Mouse (Mus musculus): ENCODE results near the gene H1foo. TPM values are rescaled to one million over a fixed set of nuclear protein-coding genes. Genes with fewer than 3 reads are reported as not detected.

H1foo gene
- polyA plus RNA-seq, 1 experiment, result not detected

- TF ChIP-seq POLR2A (IDR thresholded peaks at IDR 0.05; ENCODE audit: low read depth, low read length) (no peak), CTCF (IDR thresholded peaks at IDR 0.05; ENCODE audit: borderline replicate concordance, insufficient read depth, low read length) (no peak)
- H3K27ac ChIP-seq (ENCODE audit: insufficient read depth, low read length), result no peak overlapping the region
- peaks cover 2% of the 10 kb centered on the region; the same call in 1 of the 2 replicates for H3K4me1 ChIP-seq (ENCODE audit: control insufficient read depth, insufficient read depth, low read length)
- no peak overlapping the region for H3K4me3 ChIP-seq (ENCODE audit: insufficient read depth, low read length)
Observed at GRCm38 (mm10) chr6:115995531-115995941, 50.8 kb downstream of the H1foo start.

- Histone ChIP-seq H3K4me3 (ENCODE audit: insufficient read depth, low read length) (no peak overlapping the region), H3K4me1 (ENCODE audit: control insufficient read depth, insufficient read depth, low read length) (peaks cover 2% of the 10 kb centered on the region; the same call in 1 of the 2 replicates), H3K27ac (ENCODE audit: insufficient read depth, low read length) (no peak overlapping the region)
- no peak for TF ChIP-seq POLR2A (IDR thresholded peaks at IDR 0.05; ENCODE audit: low read depth, low read length)
- TF ChIP-seq CTCF (IDR thresholded peaks at IDR 0.05; ENCODE audit: borderline replicate concordance, insufficient read depth, low read length), result peak; percentile 23; the same call in 1 of the 2 replicates
Observed at GRCm38 (mm10) chr6:115996171-115996851, 51.6 kb downstream of the H1foo start.

- no peak for TF ChIP-seq CTCF (IDR thresholded peaks at IDR 0.05; ENCODE audit: borderline replicate concordance, insufficient read depth, low read length)
- no peak for TF ChIP-seq POLR2A (IDR thresholded peaks at IDR 0.05; ENCODE audit: low read depth, low read length)
- H3K4me3 ChIP-seq (ENCODE audit: insufficient read depth, low read length), result no peak overlapping the region
- no peak overlapping the region for H3K27ac ChIP-seq (ENCODE audit: insufficient read depth, low read length)
- peaks cover 2% of the 10 kb centered on the region; the same call in 1 of the 2 replicates for H3K4me1 ChIP-seq (ENCODE audit: control insufficient read depth, insufficient read depth, low read length)
Observed at GRCm38 (mm10) chr6:115997726-115998311, 53.1 kb downstream of the H1foo start.

GRCm38 (mm10) chr6:115998758-115999157 lies 54.0 kb downstream of the H1foo start:
- no peak overlapping the region for H3K27ac ChIP-seq (ENCODE audit: insufficient read depth, low read length)
- peaks cover 3% of the 10 kb centered on the region for H3K4me1 ChIP-seq (ENCODE audit: control insufficient read depth, insufficient read depth, low read length)

GRCm38 (mm10) chr6:115999227-115999626 lies 54.5 kb downstream of the H1foo start:
- TF ChIP-seq CTCF (IDR thresholded peaks at IDR 0.05; ENCODE audit: borderline replicate concordance, insufficient read depth, low read length) (no peak), POLR2A (IDR thresholded peaks at IDR 0.05; ENCODE audit: low read depth, low read length) (no peak)
- Histone ChIP-seq H3K4me3 (ENCODE audit: insufficient read depth, low read length) (no peak overlapping the region), H3K4me1 (ENCODE audit: control insufficient read depth, insufficient read depth, low read length) (peaks cover 7% of the 10 kb centered on the region), H3K27ac (ENCODE audit: insufficient read depth, low read length) (no peak overlapping the region)

More at GRCm38 (mm10) chr6:115998758-115999157, 54.0 kb downstream of the H1foo start:
- H3K4me3 ChIP-seq (ENCODE audit: insufficient read depth, low read length), result no peak overlapping the region
- TF ChIP-seq POLR2A (IDR thresholded peaks at IDR 0.05; ENCODE audit: low read depth, low read length), result no peak
- no peak for TF ChIP-seq CTCF (IDR thresholded peaks at IDR 0.05; ENCODE audit: borderline replicate concordance, insufficient read depth, low read length)

Other genes starting within 250 kb of the H1foo start
- gene Tmem40, start 182.5 kb upstream of the H1foo start, polyA plus RNA-seq (2011; ENCODE audit: insufficient read length, low read depth, missing spikeins), result 1.6 and 2.0 TPM in 2 replicates
- gene Cand2, start 170.4 kb upstream of the H1foo start, polyA plus RNA-seq (2011; ENCODE audit: insufficient read length, low read depth, missing spikeins), result 12.0 and 12.3 TPM in 2 replicates
- gene Rpl32, start 136.2 kb upstream of the H1foo start, polyA plus RNA-seq (2011; ENCODE audit: insufficient read length, low read depth, missing spikeins), result 2,350 and 2,369 TPM in 2 replicates
- 0.19 and 0.20 TPM in 2 replicates for gene Efcab12, start 106.5 kb upstream of the H1foo start, polyA plus RNA-seq (2011; ENCODE audit: insufficient read length, low read depth, missing spikeins)
- gene Mbd4, start 91.6 kb upstream of the H1foo start, polyA plus RNA-seq (2011; ENCODE audit: insufficient read length, low read depth, missing spikeins), result 5.9 and 6.4 TPM in 2 replicates
- gene Ift122, start 91.5 kb upstream of the H1foo start, polyA plus RNA-seq (2011; ENCODE audit: insufficient read length, low read depth, missing spikeins), result 13.5 and 19.1 TPM in 2 replicates
- not detected in 2 replicates for gene Rho, start 13.2 kb upstream of the H1foo start, polyA plus RNA-seq (2011; ENCODE audit: insufficient read length, low read depth, missing spikeins)
- gene Plxnd1, start 50.1 kb downstream of the H1foo start, polyA plus RNA-seq (2011; ENCODE audit: insufficient read length, low read depth, missing spikeins), result 28.4 and 28.8 TPM in 2 replicates
- gene Tmcc1, start 248.5 kb downstream of the H1foo start, polyA plus RNA-seq (2011; ENCODE audit: insufficient read length, low read depth, missing spikeins), result 22.1 and 22.7 TPM in 2 replicates

Measured in embryonic fibroblast, embryonic 13.5 days (primary cell).